Mouse (Mus musculus): Measurements from ENCODE around the gene Elovl7.

GRCm38 (mm10) chr13:108207447-108207846 lies 6.8 kb upstream of the Elovl7 start:
- no peak for TF ChIP-seq CTCF (IDR thresholded peaks at IDR 0.05; ENCODE audit: extremely low read depth, insufficient read depth, low read length)
- no peak for TF ChIP-seq POLR2A (IDR thresholded peaks at IDR 0.05; ENCODE audit: extremely low read depth, insufficient read depth, low read length)

All from cortical plate, adult 2 months (tissue).